Mouse (Mus musculus): Measurements from ENCODE around the gene Gng8.

Gng8 gene

GRCm38 (mm10) chr7:16875326-16875725 lies 16.3 kb upstream of the Gng8 start:
- intact Hi-C loops (cut with DNase I): no loop called here

GRCm38 (mm10) chr7:16876006-16876405 lies 15.6 kb upstream of the Gng8 start:
- intact Hi-C loops (cut with DNase I): no loop called here

GRCm38 (mm10) chr7:16876608-16877007 lies 15.0 kb upstream of the Gng8 start:
- intact Hi-C loops (cut with DNase I): no loop called here

GRCm38 (mm10) chr7:16877717-16878116 lies 13.9 kb upstream of the Gng8 start:
- intact Hi-C loops (cut with DNase I): no loop called here

GRCm38 (mm10) chr7:16879796-16880547 lies 11.6 kb upstream of the Gng8 start:
- intact Hi-C loops (cut with DNase I): no loop called here

GRCm38 (mm10) chr7:16880615-16881014 lies 11.0 kb upstream of the Gng8 start:
- intact Hi-C loops (cut with DNase I): no loop called here

GRCm38 (mm10) chr7:16883162-16883561 lies 8.4 kb upstream of the Gng8 start:
- intact Hi-C loops (cut with DNase I): no loop called here

- intact Hi-C loops (cut with DNase I): no loop called here
Measured at GRCm38 (mm10) chr7:16884334-16884733, 7.3 kb upstream of the Gng8 start.

GRCm38 (mm10) chr7:16885271-16885776 lies 6.3 kb upstream of the Gng8 start:
- intact Hi-C loops (cut with DNase I): no loop called here

- intact Hi-C loops (cut with DNase I): no loop called here
Measured at GRCm38 (mm10) chr7:16885905-16886304, 5.7 kb upstream of the Gng8 start.

GRCm38 (mm10) chr7:16890536-16890935 lies 1.1 kb upstream of the Gng8 start:
- intact Hi-C loops (cut with DNase I): no loop called here

GRCm38 (mm10) chr7:16890944-16891343 lies 642 bp upstream of the Gng8 start:
- intact Hi-C loops (cut with DNase I): no loop called here

- intact Hi-C loops (cut with DNase I): no loop called here
Measured at GRCm38 (mm10) chr7:16892352-16892730, 755 bp downstream of the Gng8 start.

GRCm38 (mm10) chr7:16893612-16894011 lies 2.0 kb downstream of the Gng8 start:
- intact Hi-C loops (cut with DNase I): no loop called here

GRCm38 (mm10) chr7:16894279-16894678 lies 2.7 kb downstream of the Gng8 start:
- intact Hi-C loops (cut with DNase I): no loop called here

- intact Hi-C loops (cut with DNase I): loop anchor here (5.0 kb wide), 1 partner anchor 33 kb away; no protein-coding TSS in a partner anchor
Measured at GRCm38 (mm10) chr7:16895000-16895399, 3.4 kb downstream of the Gng8 start.

- intact Hi-C loops (cut with DNase I): loop anchor here (5.0 kb wide), 1 partner anchor 33 kb away; no protein-coding TSS in a partner anchor
Measured at GRCm38 (mm10) chr7:16895511-16895910, 3.9 kb downstream of the Gng8 start.

GRCm38 (mm10) chr7:16900526-16900925 lies 8.9 kb downstream of the Gng8 start:
- intact Hi-C loops (cut with DNase I): no loop called here

GRCm38 (mm10) chr7:16903439-16903955 lies 11.9 kb downstream of the Gng8 start:
- intact Hi-C loops (cut with DNase I): no loop called here

GRCm38 (mm10) chr7:16904120-16904675 lies 12.6 kb downstream of the Gng8 start:
- intact Hi-C loops (cut with DNase I): no loop called here

GRCm38 (mm10) chr7:16905491-16906021 lies 14.0 kb downstream of the Gng8 start:
- intact Hi-C loops (cut with DNase I): no loop called here

- intact Hi-C loops (cut with DNase I): no loop called here
Measured at GRCm38 (mm10) chr7:16906281-16906680, 14.7 kb downstream of the Gng8 start, which contains the start of gene Ptgir. Gene Ptgir, plus strand, starts transcription at chr7:16906490.
